Mouse (Mus musculus) cerebellum, adult 2 months (tissue): ENCODE measurements around the gene Hyou1. TPM values are rescaled to one million over a fixed set of nuclear protein-coding genes. Genes with fewer than 3 reads are reported as not detected.
A peak's percentile ranks its signal among the peaks of the same experiment; 100 is the strongest.
"Not testable (repeated sequence)": the region's sequence is repeated elsewhere in the genome, so short reads cannot be mapped to it uniquely, and the experiment has no call there.

Experiments
- DNase-seq, 2 experiments: peaks; one replicate each; pipeline ENCODE4 v3.0.0; 2021
- H3K27ac ChIP-seq: fragments of 200-500 bp; 2 replicates; pipeline ENCODE4 v1.5.1; 2012; ENCODE audit warnings: low read length, control low read depth, inconsistent platforms; ENCODE audit not compliant: insufficient read depth
- H3K27me3 ChIP-seq: fragments of 200-500 bp; 2 replicates; pipeline ENCODE4 v1.6.1; 2012; ENCODE audit warnings: inconsistent platforms, mild to moderate bottlenecking, low read length, moderate library complexity; ENCODE audit not compliant: control insufficient read depth, insufficient read depth
- H3K4me1 ChIP-seq: fragments of 200-500 bp; 2 replicates; pipeline ENCODE4 v1.6.1; 2011; ENCODE audit warnings: low read length; ENCODE audit not compliant: control insufficient read depth, insufficient read depth
- H3K4me3 ChIP-seq: fragments of 200-500 bp; replicated peaks from 2 replicates; pipeline ENCODE3; 2011; ENCODE audit warnings: mild to moderate bottlenecking, low read depth, low read length, control low read depth; ENCODE audit not compliant: insufficient read depth
- CTCF ChIP-seq: fragments of 200-500 bp; IDR thresholded peaks from 2 replicates; pipeline ENCODE4 v1.5.1; 2011; ENCODE audit warnings: low read depth, mild to moderate bottlenecking, control low read depth, low read length, moderate library complexity, borderline replicate concordance; ENCODE audit not compliant: insufficient read depth
- POLR2A ChIP-seq: fragments of 200-500 bp; IDR thresholded peaks from 2 replicates; pipeline ENCODE4 v1.6.1; 2011; ENCODE audit warnings: low read length, control low read depth, borderline replicate concordance; ENCODE audit not compliant: insufficient read depth
- WGBS: fragments of 180-500 bp; shearing (Covaris S2); methylation state at CpG from one replicate; pipeline ENCODE4 v1.1.7; 2018; 5-methylcytosine and 5-hydroxymethylcytosine counted together
- polyA plus RNA-seq: library from polyadenylated mRNA; depleted of rRNA; stranded (reverse); fragments of >200 nt; gene quantifications from 2 replicates; pipeline ENCODE4 v1.2.3, GENCODE M21; 2012

Hyou1 gene
- polyA plus RNA-seq, 1 experiment: 55.0 TPM

GRCm38 (mm10) chr9:44399795-44400114 lies 20.5 kb downstream of the Hyou1 start:
- Histone ChIP-seq H3K27me3 (no peaks in the 10 kb centered on the region), H3K27ac (no peak overlapping the region), H3K4me1 (peaks cover 8% of the 10 kb centered on the region; the same call in 1 of the 2 replicates), H3K4me3 (no peak overlapping the region)
- TF ChIP-seq POLR2A: no peak
- TF ChIP-seq CTCF: no peak
- WGBS: 39% methylated on average over 6 of the region's 6 CpGs
- DNase-seq: peak in 1 of 2 experiments; percentile 19

- Histone ChIP-seq H3K4me3 (no peak overlapping the region), H3K27ac (no peak overlapping the region), H3K27me3 (no peaks in the 10 kb centered on the region), H3K4me1 (peaks cover 8% of the 10 kb centered on the region; the same call in 1 of the 2 replicates)
- DNase-seq: peak in 1 of 2 experiments; percentile 12
- TF ChIP-seq CTCF (no peak), POLR2A (no peak)
- 51% methylated on average over 4 of the region's 4 CpGs for WGBS
These were observed 21.8 kb downstream of the Hyou1 start for GRCm38 (mm10) chr9:44401081-44401480.

GRCm38 (mm10) chr9:44405011-44405410 lies 25.7 kb downstream of the Hyou1 start:
- no peak overlapping the region for H3K27ac ChIP-seq
- H3K4me1 ChIP-seq: no peaks in the 10 kb centered on the region
- no peak for DNase-seq
- TF ChIP-seq POLR2A (no peak), CTCF (no peak)
- WGBS: 92% methylated on average over 3 of the region's 3 CpGs
- no peak overlapping the region for H3K4me3 ChIP-seq
- no peaks in the 10 kb centered on the region for H3K27me3 ChIP-seq

- TF ChIP-seq CTCF (no peak), POLR2A (peak; percentile 43; the same call in 1 of the 2 replicates)
- DNase-seq: peak; percentile 92 to 95
- H3K4me1 ChIP-seq: no peaks in the 10 kb centered on the region
- H3K4me3 ChIP-seq: peak within 1 kb of the TSS; percentile 96
- 1% methylated on average over 51 of the region's 51 CpGs for WGBS
- no peaks in the 10 kb centered on the region for H3K27me3 ChIP-seq
- peak within 1 kb of the TSS; percentile 74 for H3K27ac ChIP-seq
These were observed 27.8 kb downstream of the Hyou1 start, which contains the start of the genes Rps25 and Trappc4 for GRCm38 (mm10) chr9:44406906-44407751. Gene Rps25, plus strand, starts transcription at chr9:44407139. Gene Trappc4, minus strand, starts transcription at chr9:44407600.

GRCm38 (mm10) chr9:44407752-44408097 lies 28.4 kb downstream of the Hyou1 start:
- Histone ChIP-seq H3K4me1 (no peaks in the 10 kb centered on the region), H3K4me3 (peak overlapping the region; percentile 96), H3K27ac (0 out of 2 replicates have a peak overlapping the region, but pooled peaks have one; percentile 3), H3K27me3 (no peaks in the 10 kb centered on the region)
- under 1% methylated on average over 24 of the region's 24 CpGs for WGBS
- no peak for TF ChIP-seq CTCF
- no peak for TF ChIP-seq POLR2A
- DNase-seq: no peak

GRCm38 (mm10) chr9:44408693-44409092 lies 29.4 kb downstream of the Hyou1 start:
- not testable (repeated sequence) for H3K4me1 ChIP-seq, H3K4me3 ChIP-seq, DNase-seq, H3K27ac ChIP-seq, H3K27me3 ChIP-seq
- 79% methylated on average over 9 of the region's 9 CpGs for WGBS

GRCm38 (mm10) chr9:44410647-44411336 lies 31.5 kb downstream of the Hyou1 start:
- TF ChIP-seq POLR2A: no peak
- no peak for TF ChIP-seq CTCF
- no peak overlapping the region for H3K4me3 ChIP-seq
- DNase-seq: no peak
- H3K4me1 ChIP-seq: no peaks in the 10 kb centered on the region
- 65% methylated on average over 2 of the region's 2 CpGs for WGBS
- no peaks in the 10 kb centered on the region for H3K27me3 ChIP-seq
- no peak overlapping the region for H3K27ac ChIP-seq
